Mouse (Mus musculus) embryonic facial prominence, embryonic 11.5 days (tissue): ENCODE data around the gene Ifit1bl1. TPM values are rescaled to one million over a fixed set of nuclear protein-coding genes. Genes with fewer than 3 reads are reported as not detected.
"Not testable (repeated sequence)": the region's sequence is repeated elsewhere in the genome, so short reads cannot be mapped to it uniquely, and the experiment has no call there.

Experiments used
- ATAC-seq: fragments of 200-750 bp; cut with Nextera tagmentation; replicated peaks from 2 replicates; pipeline ENCODE4 v1.8.0; 2017; ENCODE audit warnings: low read depth; ENCODE audit not compliant: insufficient number of reproducible peaks, low FRiP score, low TSS enrichment
- DNase-seq: peaks from one replicate; pipeline ENCODE4 v3.0.0-alpha.2; 2015; ENCODE audit warnings: low spot score
- H3K27ac ChIP-seq: fragments of 300-500 bp; sonication (generic); replicated peaks from 2 replicates; pipeline ENCODE4 v1.5.1; 2014; ENCODE audit warnings: mild to moderate bottlenecking, low read depth, low read length, control low read depth
- H3K27me3 ChIP-seq: fragments of 300-500 bp; sonication (generic); 2 replicates; pipeline ENCODE4 v1.6.1; 2014; ENCODE audit warnings: mild to moderate bottlenecking, low read length, moderate library complexity, mixed read lengths; ENCODE audit not compliant: control insufficient read depth, insufficient read depth
- H3K36me3 ChIP-seq: fragments of 300-500 bp; sonication (generic); replicated peaks from 2 replicates; pipeline ENCODE4 v1.6.1; 2014; ENCODE audit warnings: low read depth, mild to moderate bottlenecking, low read length, moderate library complexity, mixed read lengths; ENCODE audit not compliant: control insufficient read depth, insufficient read depth
- H3K4me1 ChIP-seq: fragments of 300-500 bp; sonication (generic); 2 replicates; pipeline ENCODE4 v1.6.1; 2014; ENCODE audit warnings: low read length, mixed read lengths; ENCODE audit not compliant: control insufficient read depth, insufficient read depth
- H3K4me2 ChIP-seq: fragments of 300-500 bp; sonication (generic); 2 replicates; pipeline ENCODE4 v1.6.1; 2014; ENCODE audit warnings: low read depth, mild to moderate bottlenecking, control low read depth, low read length, moderate library complexity
- H3K4me3 ChIP-seq: fragments of 300-500 bp; sonication (generic); 2 replicates; pipeline ENCODE4 v1.5.1; 2014; ENCODE audit warnings: low read depth, low read length, control low read depth
- H3K9ac ChIP-seq: fragments of 300-500 bp; sonication (generic); replicated peaks from 2 replicates; pipeline ENCODE4 v1.6.1; 2014; ENCODE audit warnings: mild to moderate bottlenecking, control low read depth, low read length
- H3K9me3 ChIP-seq: fragments of 300-500 bp; sonication (generic); replicated peaks from 2 replicates; pipeline ENCODE4 v1.6.1; 2016; ENCODE audit warnings: mild to moderate bottlenecking, low read length, inconsistent platforms, mixed read lengths; ENCODE audit not compliant: control insufficient read depth
- WGBS: fragments of 180-500 bp; shearing (Covaris S2); extraction: QIAGEN DNeasy Blood & Tissue Kit; methylation state at CpG from one replicate; pipeline ENCODE4 v1.1.7; 2014; 5-methylcytosine and 5-hydroxymethylcytosine counted together
- polyA plus RNA-seq: library from polyadenylated mRNA; unstranded; fragments of >200 nt; fragmentation: Nextera tagmentation; extraction: Ambion mirVana; gene quantifications from 2 replicates; pipeline ENCODE4 v1.2.1, GENCODE M21; 2014

Ifit1bl1 gene
- polyA plus RNA-seq, 1 experiment from 2014 or later = not detected

DNA sequence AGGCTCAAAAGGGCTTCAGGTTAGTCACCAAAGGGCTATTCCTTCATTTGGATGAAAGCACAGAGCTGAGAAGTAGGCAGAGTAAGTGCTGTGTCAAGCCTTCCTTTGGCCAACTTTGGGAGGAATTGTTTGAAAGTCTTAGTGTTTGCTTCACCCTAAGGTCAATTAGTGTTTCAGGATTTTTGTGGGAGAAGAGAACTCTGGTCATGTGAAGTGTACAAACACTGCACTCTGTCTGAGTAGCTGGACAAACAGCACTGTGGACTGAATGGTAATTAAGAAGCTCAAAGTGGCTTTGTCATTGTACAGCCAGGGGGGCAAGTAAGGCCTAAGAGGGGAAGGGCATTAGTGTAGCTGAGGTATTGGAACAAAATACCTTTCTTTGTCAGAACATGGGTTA, 29.7 kb upstream of the Ifit1bl1 start:
- Histone ChIP-seq H3K4me1 (no peaks in the 10 kb centered on the region), H3K4me3 (no peak overlapping the region), H3K36me3 (no peaks in the 10 kb centered on the region), H3K4me2 (no peak overlapping the region), H3K27me3 (no peaks in the 10 kb centered on the region), H3K27ac (no peak overlapping the region), H3K9ac (no peak overlapping the region), H3K9me3 (no peaks in the 10 kb centered on the region)
- no peak for DNase-seq
- ATAC-seq = no peak

DNA sequence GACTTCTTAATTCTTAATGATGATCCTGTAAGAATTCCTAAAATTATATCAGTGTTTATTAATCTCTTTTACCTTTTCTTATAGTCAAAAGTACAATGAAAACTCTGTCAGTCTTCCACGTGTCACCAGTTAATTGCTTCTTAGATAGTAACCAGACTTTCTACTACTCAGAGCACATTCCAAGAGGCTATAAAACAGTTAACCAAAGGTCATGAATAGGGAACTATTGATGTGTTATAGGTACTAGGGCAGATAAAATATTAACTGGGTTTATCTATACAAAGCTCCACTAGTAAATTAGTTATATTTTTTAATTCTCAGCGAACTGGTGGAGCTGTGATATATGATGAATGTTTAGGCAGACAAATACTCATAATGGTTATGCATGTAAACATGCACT, 25.7 kb upstream of the Ifit1bl1 start:
- H3K4me1 ChIP-seq = no peaks in the 10 kb centered on the region
- H3K9me3 ChIP-seq = no peaks in the 10 kb centered on the region
- no peak overlapping the region for H3K27ac ChIP-seq
- H3K4me2 ChIP-seq = no peak overlapping the region
- H3K4me3 ChIP-seq = no peak overlapping the region
- no peaks in the 10 kb centered on the region for H3K36me3 ChIP-seq
- H3K27me3 ChIP-seq = no peaks in the 10 kb centered on the region
- DNase-seq (no peak), ATAC-seq (no peak)
- H3K9ac ChIP-seq = no peak overlapping the region
- 72% methylated on average over 2 of the region's 2 CpGs for WGBS

DNA sequence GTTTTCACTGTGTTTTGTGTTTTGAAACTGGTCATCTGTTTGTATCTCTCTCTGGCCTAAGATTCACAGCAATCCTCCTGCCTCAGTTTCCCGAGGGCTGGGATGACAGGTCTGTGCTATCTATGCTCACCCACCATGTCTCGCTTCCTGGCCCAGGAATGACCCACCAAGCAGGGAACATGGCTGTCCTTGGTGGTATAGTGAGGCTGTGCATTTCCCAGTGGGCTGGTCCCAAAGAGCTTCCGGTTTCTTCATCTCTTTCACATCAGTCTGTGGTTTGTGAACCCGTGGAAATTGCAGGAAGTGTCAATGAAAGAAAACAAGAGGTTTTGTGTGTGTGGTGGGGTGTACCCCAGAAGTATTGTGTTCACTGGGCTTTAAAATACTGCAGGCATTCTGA, 22.9 kb upstream of the Ifit1bl1 start:
- DNase-seq (no peak), ATAC-seq (no peak)
- Histone ChIP-seq H3K27me3 (no peaks in the 10 kb centered on the region), H3K9ac (no peak overlapping the region), H3K4me3 (no peak overlapping the region), H3K27ac (no peak overlapping the region), H3K4me2 (no peak overlapping the region), H3K36me3 (no peaks in the 10 kb centered on the region), H3K9me3 (no peaks in the 10 kb centered on the region), H3K4me1 (no peaks in the 10 kb centered on the region)
- WGBS = 70% methylated on average over 4 of the region's 4 CpGs

DNA sequence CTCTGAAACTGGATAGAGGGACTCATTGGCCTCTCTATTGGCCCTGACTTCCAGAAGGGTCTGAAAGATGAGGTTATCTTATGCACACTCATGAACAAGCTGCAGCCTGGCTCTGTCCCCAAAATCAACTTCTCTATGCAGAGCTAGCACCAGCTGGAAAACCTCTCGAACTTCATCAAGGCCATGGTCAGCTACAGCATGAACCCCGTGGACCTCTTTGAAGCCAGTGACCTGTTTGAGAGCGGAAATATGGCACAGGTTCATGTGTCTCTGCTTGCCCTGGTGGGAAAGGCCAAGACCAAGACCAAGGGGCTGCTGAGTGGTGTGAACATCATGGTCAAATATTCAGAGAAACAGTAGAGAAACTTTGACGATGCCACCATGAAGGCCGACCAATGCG, 22.0 kb upstream of the Ifit1bl1 start:
- no peaks in the 10 kb centered on the region for H3K9me3 ChIP-seq
- no peak overlapping the region for H3K27ac ChIP-seq
- no peak overlapping the region for H3K9ac ChIP-seq
- 93% methylated on average over 6 of the region's 6 CpGs for WGBS
- no peaks in the 10 kb centered on the region for H3K27me3 ChIP-seq
- H3K4me2 ChIP-seq = no peak overlapping the region
- H3K4me3 ChIP-seq = no peak overlapping the region
- no peak for DNase-seq
- no peaks in the 10 kb centered on the region for H3K36me3 ChIP-seq
- no peak for ATAC-seq
- no peaks in the 10 kb centered on the region for H3K4me1 ChIP-seq

DNA sequence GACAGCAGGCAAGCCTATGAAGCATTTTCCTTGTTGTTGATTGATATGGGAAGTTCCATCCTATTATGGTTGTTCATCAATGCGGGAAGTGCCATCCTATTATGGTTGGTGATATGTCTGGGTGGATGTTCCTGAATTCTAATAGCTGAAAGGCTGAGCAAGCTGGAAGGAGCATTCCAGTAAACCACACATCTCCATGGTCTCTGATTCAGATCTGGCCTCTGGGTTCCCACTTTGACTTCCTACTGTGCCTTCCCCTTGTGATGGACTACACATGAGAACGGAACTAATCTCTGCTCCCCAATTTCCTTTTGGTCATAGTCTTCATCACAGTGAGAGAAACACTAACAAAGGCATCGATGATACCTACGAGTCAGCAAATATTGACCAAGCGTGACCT, 19.1 kb upstream of the Ifit1bl1 start:
- Histone ChIP-seq H3K4me1 (no peaks in the 10 kb centered on the region), H3K27ac (no peak overlapping the region), H3K4me2 (no peak overlapping the region), H3K9ac (no peak overlapping the region), H3K36me3 (no peaks in the 10 kb centered on the region), H3K4me3 (no peak overlapping the region), H3K27me3 (no peaks in the 10 kb centered on the region), H3K9me3 (no peaks in the 10 kb centered on the region)
- DNase-seq (no peak), ATAC-seq (no peak)
- WGBS = 96% methylated on average over 5 of the region's 5 CpGs

DNA sequence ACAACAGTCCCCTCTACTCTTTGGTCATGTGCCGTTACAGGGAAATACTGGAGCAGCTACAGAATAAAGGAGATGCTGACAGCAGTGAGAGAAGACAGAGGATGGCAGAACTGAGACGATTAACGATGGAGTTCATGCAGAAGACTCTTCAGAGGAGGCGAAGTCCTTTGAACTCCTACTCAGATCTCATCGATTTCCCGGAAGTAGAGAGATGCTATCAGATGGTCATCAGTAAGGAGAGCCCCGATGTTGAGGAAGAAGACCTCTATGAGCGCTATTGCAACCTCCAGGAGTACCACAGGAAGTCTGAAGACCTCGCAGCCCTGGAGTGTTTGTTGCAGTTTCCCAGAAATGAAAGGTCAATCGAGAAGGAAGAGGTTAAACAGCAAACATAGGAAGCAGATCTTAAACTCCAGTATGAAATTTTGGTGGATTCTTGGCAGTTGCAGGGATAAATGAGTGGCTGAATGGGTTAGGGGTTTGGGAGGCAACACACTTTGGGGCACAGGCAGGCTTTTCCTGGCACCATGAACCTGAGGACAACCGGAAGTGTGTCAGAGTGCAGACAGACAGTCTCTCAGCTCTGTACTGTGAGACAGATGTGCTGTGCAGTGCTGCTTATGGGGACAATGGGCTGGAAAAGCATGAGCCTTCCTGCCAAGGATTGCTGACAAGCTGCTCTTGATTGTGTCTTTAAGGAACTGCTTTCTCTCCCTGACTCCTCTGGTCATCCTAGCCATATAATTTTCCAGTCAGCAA, 10.7 kb upstream of the Ifit1bl1 start:
- not testable (repeated sequence) for H3K4me2 ChIP-seq, H3K27me3 ChIP-seq, H3K4me1 ChIP-seq, H3K36me3 ChIP-seq, DNase-seq, H3K4me3 ChIP-seq, H3K9ac ChIP-seq, H3K27ac ChIP-seq, ATAC-seq, H3K9me3 ChIP-seq
- 85% methylated on average over 5 of the region's 11 CpGs for WGBS

DNA sequence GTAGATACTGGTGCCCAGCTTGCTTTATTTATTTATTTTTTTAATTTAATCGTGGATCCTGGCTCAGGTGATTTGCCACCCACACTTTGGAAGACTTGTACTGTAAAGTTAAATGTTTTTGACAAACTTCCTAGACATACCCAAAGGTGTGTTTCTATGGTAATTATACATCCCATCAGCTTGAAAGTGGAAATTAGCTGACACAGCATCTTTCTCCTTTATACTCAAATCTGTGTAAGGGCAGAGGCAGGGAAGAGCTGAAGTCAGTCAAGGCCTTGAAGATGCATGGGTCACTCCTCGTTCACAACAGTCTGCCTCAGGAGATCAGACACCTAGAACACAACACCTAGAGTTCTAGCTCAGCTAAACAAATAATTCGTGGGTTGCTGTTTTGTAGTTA, 8.4 kb upstream of the Ifit1bl1 start:
- H3K4me1 ChIP-seq, H3K4me2 ChIP-seq, H3K4me3 ChIP-seq, H3K27ac ChIP-seq, ATAC-seq, H3K9ac ChIP-seq, H3K9me3 ChIP-seq, DNase-seq, H3K27me3 ChIP-seq, H3K36me3 ChIP-seq: not testable (repeated sequence)
- WGBS = 78% methylated on average over 3 of the region's 3 CpGs

DNA sequence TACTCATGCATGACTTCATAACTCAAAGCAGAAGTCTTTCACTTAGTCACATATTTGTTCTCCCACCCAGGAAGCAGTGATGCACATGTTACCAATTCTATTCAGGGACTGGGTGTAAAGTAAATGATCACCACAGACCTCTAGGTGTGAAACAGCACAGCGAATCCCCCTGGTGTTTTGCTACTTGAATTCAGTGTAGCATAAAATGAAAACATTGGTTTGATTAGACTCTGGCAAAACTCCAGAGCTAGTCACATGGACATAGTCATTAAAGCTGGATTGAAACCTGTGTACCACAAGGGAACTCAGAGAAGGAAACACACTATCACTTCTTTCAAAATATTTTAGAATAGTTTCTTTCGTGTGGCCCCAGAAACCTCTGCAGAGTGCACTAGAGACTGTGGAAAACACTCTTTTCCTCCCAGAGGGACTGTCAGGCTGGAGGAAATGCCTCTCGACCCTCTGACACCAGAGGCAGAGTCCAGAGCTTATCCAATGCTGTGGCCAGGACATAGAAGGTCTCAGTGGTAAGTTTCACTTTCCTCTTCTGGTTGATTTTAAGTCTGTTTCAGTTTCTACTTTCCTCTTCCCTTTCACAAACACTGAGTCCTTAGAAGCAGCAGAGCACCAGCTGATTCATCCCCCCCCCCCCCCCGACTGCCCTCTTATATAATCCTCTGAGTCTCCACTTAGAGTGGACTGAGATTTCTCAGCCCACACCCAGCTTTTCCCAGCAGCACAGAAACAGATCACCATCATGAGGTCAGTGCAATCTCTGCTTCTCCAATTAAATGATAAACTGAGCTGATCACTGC, 5.7 kb upstream of the Ifit1bl1 start, which contains the start of gene Ifit3b:
TSS of gene Ifit3b (plus strand) at position 734 of the 815 bp plus-strand sequence.
- not testable (repeated sequence) for H3K4me2 ChIP-seq, H3K4me3 ChIP-seq, ATAC-seq, H3K27me3 ChIP-seq, H3K27ac ChIP-seq, H3K9me3 ChIP-seq, H3K9ac ChIP-seq, H3K4me1 ChIP-seq, H3K36me3 ChIP-seq
- 46% methylated on average over 4 of the region's 4 CpGs for whole genome bisulfite sequencing
- peak; percentile 32 for DNase-seq
